Mouse (Mus musculus) monocyte, adult 2 months (primary cell): ENCODE results near the gene Tmem123.

ENCODE experiments used
- DNase-seq, 2 experiments: peaks; one replicate each; pipeline ENCODE4 v3.0.0; 2022; ENCODE audit warnings: low spot score in 2 of 2, low read depth in 1 of 2

The Tmem123 gene

GRCm38 (mm10) chr9:7775011-7775410 is 11.2 kb downstream of the Tmem123 start:
- DNase-seq: no peak

- no peak for DNase-seq
Measured at GRCm38 (mm10) chr9:7775986-7776385, 12.1 kb downstream of the Tmem123 start.

GRCm38 (mm10) chr9:7776940-7777339 is 13.1 kb downstream of the Tmem123 start:
- no peak for DNase-seq

- no peak for DNase-seq
Measured at GRCm38 (mm10) chr9:7777652-7778051, 13.8 kb downstream of the Tmem123 start.

- DNase-seq: no peak
Measured at GRCm38 (mm10) chr9:7778771-7779170, 14.9 kb downstream of the Tmem123 start.

GRCm38 (mm10) chr9:7779786-7780185 is 15.9 kb downstream of the Tmem123 start:
- DNase-seq: no peak

GRCm38 (mm10) chr9:7780250-7781150 is 16.7 kb downstream of the Tmem123 start:
- DNase-seq: no peak

GRCm38 (mm10) chr9:7783823-7784614 is 20.2 kb downstream of the Tmem123 start:
- no peak for DNase-seq

- DNase-seq: no peak
Measured at GRCm38 (mm10) chr9:7784615-7785012, 20.8 kb downstream of the Tmem123 start.

GRCm38 (mm10) chr9:7785396-7785795 is 21.6 kb downstream of the Tmem123 start:
- no peak for DNase-seq

- DNase-seq: no peak
Measured at GRCm38 (mm10) chr9:7786086-7786485, 22.2 kb downstream of the Tmem123 start.

- no peak for DNase-seq
Measured at GRCm38 (mm10) chr9:7788411-7788810, 24.6 kb downstream of the Tmem123 start.

- no peak for DNase-seq
Measured at GRCm38 (mm10) chr9:7789764-7790575, 26.1 kb downstream of the Tmem123 start.

- DNase-seq: no peak
Measured at GRCm38 (mm10) chr9:7790580-7791084, 26.8 kb downstream of the Tmem123 start.

GRCm38 (mm10) chr9:7793561-7793960 is 29.7 kb downstream of the Tmem123 start:
- no peak for DNase-seq

GRCm38 (mm10) chr9:7795581-7795980 is 31.7 kb downstream of the Tmem123 start:
- no peak for DNase-seq

- DNase-seq: no peak
Measured at GRCm38 (mm10) chr9:7796129-7796864, 32.5 kb downstream of the Tmem123 start.

GRCm38 (mm10) chr9:7797542-7797941 is 33.7 kb downstream of the Tmem123 start:
- no peak for DNase-seq

GRCm38 (mm10) chr9:7798555-7798954 is 34.7 kb downstream of the Tmem123 start:
- DNase-seq: no peak

- no peak for DNase-seq
Measured at GRCm38 (mm10) chr9:7805101-7805506, 41.3 kb downstream of the Tmem123 start.
